Mouse (Mus musculus) common myeloid progenitor, adult 5-6 weeks (primary cell): ENCODE measurements around the gene Tex14. TPM values are rescaled to one million over a fixed set of nuclear protein-coding genes. Genes with fewer than 3 reads are reported as not detected.
"Not testable (repeated sequence)": the region's sequence is repeated elsewhere in the genome, so short reads cannot be mapped to it uniquely, and the experiment has no call there.

Experiments used
- ATAC-seq: replicated peaks from 2 replicates; pipeline ENCODE4 v1.8.0; 2016; ENCODE audit warnings: low read depth, mild to moderate bottlenecking, moderate TSS enrichment, inconsistent platforms; ENCODE audit not compliant: poor library complexity, severe bottlenecking
- total RNA-seq: library from RNA; stranded (forward); fragments of 200-1000, 187-1606 nt; gene quantifications from 2 replicates; pipeline ENCODE4 v1.2.3, GENCODE M21; 2017

The Tex14 gene
- total RNA-seq, 1 experiment from 2014 or later = 0.27 TPM

- no peak for ATAC-seq
Observed at GRCm38 (mm10) chr11:87468706-87469315, 63.9 kb downstream of the Tex14 start.

GRCm38 (mm10) chr11:87470807-87471698 lies 66.2 kb downstream of the Tex14 start:
- peak; percentile 94 for ATAC-seq

GRCm38 (mm10) chr11:87471699-87471997 lies 66.8 kb downstream of the Tex14 start:
- not testable (repeated sequence) for ATAC-seq

- ATAC-seq = 0 out of 2 replicates have a peak, but pooled peaks have one; percentile 13
Observed at GRCm38 (mm10) chr11:87472058-87472457, 67.2 kb downstream of the Tex14 start.

- ATAC-seq = not testable (repeated sequence)
Observed at GRCm38 (mm10) chr11:87479172-87479571, 74.3 kb downstream of the Tex14 start.

- ATAC-seq = no peak
Observed at GRCm38 (mm10) chr11:87483796-87484326, 79.0 kb downstream of the Tex14 start.

GRCm38 (mm10) chr11:87488948-87489347 lies 84.1 kb downstream of the Tex14 start:
- no peak for ATAC-seq

- ATAC-seq = 0 out of 2 replicates have a peak, but pooled peaks have one; percentile 29
Observed at GRCm38 (mm10) chr11:87504690-87505214, 99.9 kb downstream of the Tex14 start.

GRCm38 (mm10) chr11:87506502-87506901 lies 101.6 kb downstream of the Tex14 start:
- no peak for ATAC-seq

- ATAC-seq = no peak
Observed at GRCm38 (mm10) chr11:87507043-87507442, 102.2 kb downstream of the Tex14 start.

- ATAC-seq = peak; percentile 96
Observed at GRCm38 (mm10) chr11:87519260-87519659, 114.4 kb downstream of the Tex14 start.

GRCm38 (mm10) chr11:87523466-87523865 lies 118.6 kb downstream of the Tex14 start:
- peak; percentile 50 for ATAC-seq

GRCm38 (mm10) chr11:87523967-87524366 lies 119.1 kb downstream of the Tex14 start:
- ATAC-seq = no peak

- ATAC-seq = no peak
Observed at GRCm38 (mm10) chr11:87524780-87525179, 119.9 kb downstream of the Tex14 start.

GRCm38 (mm10) chr11:87527364-87527763 lies 122.5 kb downstream of the Tex14 start:
- ATAC-seq = peak; percentile 71

- ATAC-seq = no peak
Observed at GRCm38 (mm10) chr11:87527990-87528389, 123.1 kb downstream of the Tex14 start.

GRCm38 (mm10) chr11:87531695-87532094 lies 126.8 kb downstream of the Tex14 start:
- ATAC-seq = no peak

- no peak for ATAC-seq
Observed at GRCm38 (mm10) chr11:87542285-87542684, 137.4 kb downstream of the Tex14 start.

GRCm38 (mm10) chr11:87542906-87543305 lies 138.0 kb downstream of the Tex14 start:
- no peak for ATAC-seq

GRCm38 (mm10) chr11:87553342-87553741 lies 148.5 kb downstream of the Tex14 start:
- ATAC-seq = no peak

- no peak for ATAC-seq
Observed at GRCm38 (mm10) chr11:87554386-87554785, 149.5 kb downstream of the Tex14 start.
